Mouse (Mus musculus): ENCODE measurements at regions not wholly inside any gene's neighbourhood (a gene's known extent, or its start where the extent isn't known, plus 50 kb on each side); places are given as distances from the start of the nearest gene placed in this dataset.

DNA sequence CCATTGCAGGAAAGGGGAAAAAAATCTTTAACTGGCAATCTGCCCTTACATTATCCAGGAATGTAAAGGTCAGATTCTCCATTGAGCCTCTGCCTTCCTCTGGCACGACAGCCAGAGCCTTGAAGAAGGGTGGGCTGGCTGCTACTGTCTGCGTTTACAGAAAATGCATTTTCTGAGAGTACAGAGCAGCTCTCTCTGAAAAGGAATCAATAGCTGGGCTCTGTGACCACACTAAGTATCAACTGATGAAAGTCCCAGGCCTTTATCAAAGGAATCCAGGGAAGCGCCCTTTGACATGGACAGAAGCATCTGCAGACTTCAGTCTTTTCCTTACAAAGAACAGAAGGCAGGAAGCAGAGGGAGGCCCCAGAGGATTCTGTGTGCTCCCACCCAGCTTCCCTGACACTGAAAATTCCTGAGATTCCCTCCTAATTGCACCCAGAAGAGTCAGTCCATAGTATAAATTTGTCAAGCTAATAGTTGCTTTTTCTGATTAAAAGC lies 124.2 kb downstream of the Ankrd50 start:
- ATAC-seq, result no peak
- Histone ChIP-seq H3K9me3 (replicated peaks) (no peaks in the 10 kb centered on the region), H3K36me3 (no peaks in the 10 kb centered on the region), H3K27me3 (replicated peaks) (no peaks in the 10 kb centered on the region), H3K9ac (no peak overlapping the region), H3K4me2 (no peak overlapping the region), H3K4me1 (peaks cover 10% of the 10 kb centered on the region), H3K27ac (no peak overlapping the region), H3K4me3 (no peak overlapping the region)
- WGBS (ENCODE audit: insufficient replicate concordance), result 41% methylated on average over 3 of the region's 3 CpGs

DNA sequence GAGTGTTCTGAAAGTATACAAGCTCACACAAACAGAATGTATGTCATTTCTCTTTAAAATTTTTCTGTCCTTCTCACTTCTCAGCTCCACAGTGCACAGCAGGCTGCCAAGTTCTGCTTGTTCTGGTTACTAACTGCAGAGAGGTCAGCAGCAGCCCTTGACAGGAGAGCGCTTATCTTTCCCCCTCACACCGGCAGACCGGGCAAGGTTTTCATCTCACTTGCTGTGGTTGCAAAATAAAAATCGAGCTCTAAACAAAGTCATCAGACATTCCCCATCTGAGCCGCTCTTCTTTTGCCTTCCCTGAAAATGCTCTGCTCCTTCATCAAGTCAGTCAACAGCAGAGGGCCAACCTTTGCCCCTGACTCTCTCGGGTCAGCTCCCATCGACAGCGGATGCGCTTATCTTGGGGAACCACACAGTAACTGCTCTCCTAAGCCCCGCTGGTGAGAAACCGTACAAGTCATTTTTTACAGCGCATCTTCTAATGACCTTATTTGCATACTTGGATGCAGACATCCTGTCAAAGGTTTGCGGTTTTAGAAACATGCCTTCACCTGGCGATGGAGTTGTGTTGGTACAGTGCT lies 126.6 kb downstream of the Ankrd50 start:
- no peak overlapping the region for H3K9ac ChIP-seq
- no peaks in the 10 kb centered on the region for H3K27me3 ChIP-seq (replicated peaks)
- no peak overlapping the region; the same call in 1 of the 2 replicates for H3K27ac ChIP-seq
- no peaks in the 10 kb centered on the region for H3K36me3 ChIP-seq
- peaks cover 10% of the 10 kb centered on the region for H3K4me1 ChIP-seq
- WGBS (ENCODE audit: insufficient replicate concordance), result 4% methylated on average over 14 of the region's 14 CpGs
- peak; percentile 58; the same call in 1 of the 2 replicates for ATAC-seq
- H3K4me2 ChIP-seq, result peak overlapping the region; percentile 43
- no peaks in the 10 kb centered on the region for H3K9me3 ChIP-seq (replicated peaks)
- no peak overlapping the region; the same call in 1 of the 2 replicates for H3K4me3 ChIP-seq

DNA sequence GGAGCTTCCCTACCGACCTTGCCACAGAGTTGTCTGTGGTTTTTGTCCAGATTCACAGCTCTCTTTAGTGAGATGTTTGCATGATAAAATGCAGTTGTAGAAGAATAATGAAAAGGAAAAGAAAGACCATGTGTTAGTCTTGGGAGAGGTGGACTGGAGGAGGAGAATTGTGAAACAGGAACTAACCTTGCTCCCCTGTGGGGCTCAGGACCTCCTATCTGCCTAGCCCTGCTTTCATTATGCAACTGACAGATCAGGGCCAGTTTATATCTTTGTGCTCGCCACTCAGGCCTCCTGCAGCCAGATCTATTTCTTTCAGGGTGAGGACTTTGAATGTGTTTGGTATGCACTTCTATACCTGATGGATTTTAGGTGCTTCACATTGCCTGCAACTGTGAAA lies 140.4 kb downstream of the Ankrd50 start:
- H3K4me3 ChIP-seq, result no peak overlapping the region
- peaks cover 6% of the 10 kb centered on the region; the same call in 1 of the 2 replicates for H3K4me1 ChIP-seq
- no peaks in the 10 kb centered on the region for H3K27me3 ChIP-seq (replicated peaks)
- WGBS (ENCODE audit: insufficient replicate concordance), result 5% methylated on average over 2 of the region's 2 CpGs
- H3K4me2 ChIP-seq, result no peak overlapping the region
- H3K27ac ChIP-seq, result no peak overlapping the region
- ATAC-seq, result no peak
- no peaks in the 10 kb centered on the region for H3K36me3 ChIP-seq
- H3K9ac ChIP-seq, result no peak overlapping the region
- H3K9me3 ChIP-seq (replicated peaks), result no peaks in the 10 kb centered on the region

DNA sequence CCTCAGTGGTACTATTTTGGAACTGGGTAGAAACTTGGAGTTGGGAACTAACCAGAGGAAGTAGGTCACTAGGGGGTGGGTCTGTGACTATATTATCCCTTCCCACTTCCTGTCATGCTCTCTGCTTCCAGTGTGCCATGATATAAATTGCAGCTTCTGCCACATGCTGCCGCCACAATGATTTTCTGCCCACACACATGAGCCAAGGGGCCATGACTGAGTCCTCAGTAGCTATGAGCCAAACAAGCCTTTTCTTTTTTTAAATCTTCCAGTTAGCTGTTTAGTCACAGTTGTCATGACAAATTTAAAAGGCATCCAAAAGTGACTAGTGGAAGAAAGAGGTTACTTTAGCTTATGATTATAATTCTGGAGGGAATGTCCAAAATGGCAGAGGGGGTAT lies 143.0 kb downstream of the Ankrd50 start:
- no peaks in the 10 kb centered on the region for H3K36me3 ChIP-seq
- H3K9ac ChIP-seq, result no peak overlapping the region
- 68% methylated on average over 1 of the region's 1 CpGs for WGBS (ENCODE audit: insufficient replicate concordance)
- H3K4me1 ChIP-seq, result peaks cover 6% of the 10 kb centered on the region; the same call in 1 of the 2 replicates
- no peak overlapping the region for H3K4me3 ChIP-seq
- no peak overlapping the region for H3K27ac ChIP-seq
- no peaks in the 10 kb centered on the region for H3K9me3 ChIP-seq (replicated peaks)
- H3K4me2 ChIP-seq, result no peak overlapping the region
- ATAC-seq, result no peak
- H3K27me3 ChIP-seq (replicated peaks), result no peaks in the 10 kb centered on the region

DNA sequence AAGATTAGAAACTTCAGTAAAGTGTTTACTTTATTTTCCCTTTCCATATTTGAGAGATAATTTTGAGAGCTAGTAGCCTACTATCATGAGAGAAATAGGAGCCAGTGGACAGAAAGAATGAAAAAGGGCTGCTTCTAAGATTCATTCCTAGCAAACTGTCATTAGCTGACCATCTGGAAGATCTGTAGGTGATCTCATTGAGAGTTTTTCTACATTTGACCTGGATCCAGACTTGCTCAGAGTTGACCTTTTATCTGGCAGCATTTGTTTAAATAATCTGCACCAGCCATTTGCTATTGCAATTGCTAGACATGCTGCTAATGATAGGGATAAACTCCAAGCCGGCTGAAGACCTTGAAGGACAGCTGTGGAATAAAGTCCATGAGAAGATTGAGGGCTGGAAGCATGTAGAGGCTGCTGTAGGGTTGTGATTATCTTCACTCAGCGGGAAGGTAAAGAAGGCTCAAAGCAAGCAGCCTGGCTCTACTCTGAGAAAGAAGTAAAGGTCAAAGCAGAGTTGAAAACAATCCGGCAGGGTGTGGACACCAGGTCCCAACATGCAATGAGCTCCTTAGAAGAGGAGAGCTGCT lies 151.2 kb downstream of the Ankrd50 start:
- Histone ChIP-seq H3K4me1 (no peaks in the 10 kb centered on the region), H3K9ac (no peak overlapping the region), H3K36me3 (no peaks in the 10 kb centered on the region), H3K27ac (no peak overlapping the region), H3K27me3 (replicated peaks) (no peaks in the 10 kb centered on the region), H3K4me2 (no peak overlapping the region), H3K4me3 (no peak overlapping the region), H3K9me3 (replicated peaks) (no peaks in the 10 kb centered on the region)
- ATAC-seq, result no peak
- 66% methylated on average over 3 of the region's 3 CpGs for WGBS (ENCODE audit: insufficient replicate concordance)

DNA sequence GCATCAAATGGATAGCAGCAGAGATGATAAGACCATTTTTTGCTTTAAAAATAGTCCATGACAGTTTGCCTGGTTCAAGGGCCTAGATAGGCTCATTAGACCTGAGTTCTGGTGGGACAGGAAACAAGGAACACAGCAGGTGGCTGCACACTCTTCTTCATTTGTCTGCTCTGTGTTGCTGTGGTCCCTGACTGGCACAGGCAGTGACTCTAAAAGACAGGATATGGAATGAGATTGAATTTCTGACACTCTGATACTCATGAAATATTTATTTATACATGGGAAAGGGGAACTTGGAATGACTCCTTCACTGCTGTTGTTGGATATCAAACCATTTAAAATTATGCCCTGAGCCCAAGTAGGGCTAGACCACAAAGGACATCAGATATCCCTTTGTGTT lies 153.5 kb downstream of the Ankrd50 start:
- no peaks in the 10 kb centered on the region for H3K36me3 ChIP-seq

DNA sequence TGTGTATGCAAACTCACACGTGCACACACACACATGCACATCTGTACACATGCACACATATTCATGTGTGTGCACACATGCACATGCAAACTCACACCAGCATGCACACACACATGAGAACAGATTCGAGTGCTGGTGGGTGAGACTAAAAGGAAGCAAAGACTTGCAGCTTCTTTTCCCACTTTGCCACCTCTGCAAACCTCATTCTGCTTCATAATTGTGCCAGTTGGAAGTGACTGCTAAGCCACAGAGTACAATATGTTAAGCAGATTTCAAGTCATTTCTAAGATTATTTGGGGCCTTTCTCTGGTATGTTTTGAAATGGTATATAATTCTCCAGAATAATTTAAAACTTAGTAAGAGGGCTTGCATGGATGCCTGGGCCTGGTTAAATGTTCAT lies 157.4 kb downstream of the Ankrd50 start:
- ATAC-seq, result no peak
- whole genome bisulfite sequencing (ENCODE audit: insufficient replicate concordance), result 46% methylated on average over 2 of the region's 2 CpGs
- H3K27ac ChIP-seq, result no peak overlapping the region

More for the DNA sequence above, 153.5 kb downstream of the Ankrd50 start:
- Histone ChIP-seq H3K4me1 (no peaks in the 10 kb centered on the region), H3K27ac (no peak overlapping the region), H3K4me2 (no peak overlapping the region), H3K9ac (no peak overlapping the region), H3K27me3 (replicated peaks) (no peaks in the 10 kb centered on the region), H3K9me3 (replicated peaks) (no peaks in the 10 kb centered on the region), H3K4me3 (no peak overlapping the region)
- ATAC-seq, result no peak

DNA sequence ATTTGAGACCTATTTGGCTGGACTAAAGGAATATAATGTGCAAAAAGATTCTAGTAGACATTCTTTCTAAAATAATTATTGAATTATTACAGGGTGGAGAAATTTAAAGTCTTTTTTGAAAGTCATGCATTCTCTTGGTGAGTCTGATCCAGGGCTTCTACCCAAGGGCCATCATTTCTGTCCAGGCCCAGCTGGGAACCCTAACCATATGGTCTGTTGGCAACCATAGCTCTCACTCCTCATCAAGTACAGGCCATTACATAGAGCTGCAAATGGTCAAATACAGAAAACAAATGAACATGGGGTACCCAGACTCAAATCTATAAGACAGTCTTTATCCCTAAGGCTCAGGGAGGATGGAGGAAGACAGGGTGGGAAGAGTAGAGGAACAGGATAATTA lies 158.4 kb downstream of the Ankrd50 start:
- H3K4me1 ChIP-seq, result no peaks in the 10 kb centered on the region
- no peak overlapping the region for H3K27ac ChIP-seq
- H3K27me3 ChIP-seq (replicated peaks), result no peaks in the 10 kb centered on the region
- H3K9ac ChIP-seq, result no peak overlapping the region
- H3K4me2 ChIP-seq, result no peak overlapping the region
- no peak overlapping the region for H3K4me3 ChIP-seq
- ATAC-seq, result no peak
- H3K36me3 ChIP-seq, result no peaks in the 10 kb centered on the region
- no peaks in the 10 kb centered on the region for H3K9me3 ChIP-seq (replicated peaks)

More for the DNA sequence above, 157.4 kb downstream of the Ankrd50 start:
- no peak overlapping the region for H3K4me3 ChIP-seq
- no peak overlapping the region for H3K9ac ChIP-seq
- no peaks in the 10 kb centered on the region for H3K4me1 ChIP-seq
- H3K27me3 ChIP-seq (replicated peaks), result no peaks in the 10 kb centered on the region
- no peaks in the 10 kb centered on the region for H3K36me3 ChIP-seq
- no peaks in the 10 kb centered on the region for H3K9me3 ChIP-seq (replicated peaks)
- H3K4me2 ChIP-seq, result no peak overlapping the region

DNA sequence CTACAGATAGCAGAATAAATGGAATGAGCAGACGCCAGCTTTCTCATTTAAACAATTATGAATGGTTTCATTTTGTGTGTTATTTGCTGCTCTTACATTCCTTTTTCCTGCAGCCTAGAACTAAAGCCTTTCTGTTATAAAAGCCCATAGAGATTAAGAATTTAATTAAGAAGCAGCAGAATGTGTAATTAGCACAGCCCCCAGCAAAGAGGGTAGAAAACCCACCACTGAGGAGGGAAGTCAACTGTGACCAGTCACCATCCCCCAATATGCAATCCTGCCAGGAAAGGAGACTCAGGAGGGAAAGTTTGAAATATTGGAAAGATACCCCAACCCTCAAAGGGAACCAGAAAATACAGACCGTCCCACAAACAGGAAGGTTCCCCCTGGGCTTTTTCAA lies 160.0 kb downstream of the Ankrd50 start:
- Histone ChIP-seq H3K4me2 (no peak overlapping the region), H3K4me3 (no peak overlapping the region), H3K27ac (no peak overlapping the region), H3K9me3 (replicated peaks) (no peaks in the 10 kb centered on the region), H3K4me1 (no peaks in the 10 kb centered on the region), H3K9ac (no peak overlapping the region), H3K36me3 (no peaks in the 10 kb centered on the region), H3K27me3 (replicated peaks) (no peaks in the 10 kb centered on the region)
- WGBS (ENCODE audit: insufficient replicate concordance), result 52% methylated on average over 2 of the region's 2 CpGs
- ATAC-seq, result no peak

DNA sequence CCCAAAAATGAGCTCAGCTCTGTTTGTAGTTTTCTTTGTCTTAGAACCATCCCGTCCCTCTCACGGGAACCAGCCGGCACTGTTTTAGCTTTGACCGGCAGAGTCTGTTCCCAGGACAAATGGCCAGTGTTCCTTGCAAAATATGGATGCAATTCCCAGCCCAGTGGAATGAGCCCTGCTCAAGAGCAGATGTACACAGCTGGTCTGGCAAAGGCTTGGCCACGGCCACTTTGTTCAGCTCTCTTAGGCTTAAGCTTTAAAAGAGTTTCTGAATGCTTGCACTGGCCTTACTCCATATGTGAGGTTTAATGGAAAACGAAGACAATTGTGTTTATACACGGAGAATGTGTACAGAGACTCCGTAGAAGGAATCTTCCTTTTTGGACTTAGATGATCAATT lies 162.2 kb downstream of the Ankrd50 start:
- Histone ChIP-seq H3K4me2 (no peak overlapping the region), H3K9me3 (replicated peaks) (no peaks in the 10 kb centered on the region), H3K9ac (no peak overlapping the region), H3K27ac (no peak overlapping the region), H3K4me1 (no peaks in the 10 kb centered on the region), H3K4me3 (no peak overlapping the region), H3K36me3 (no peaks in the 10 kb centered on the region), H3K27me3 (replicated peaks) (no peaks in the 10 kb centered on the region)
- no peak for ATAC-seq
- WGBS (ENCODE audit: insufficient replicate concordance), result 77% methylated on average over 8 of the region's 8 CpGs

DNA sequence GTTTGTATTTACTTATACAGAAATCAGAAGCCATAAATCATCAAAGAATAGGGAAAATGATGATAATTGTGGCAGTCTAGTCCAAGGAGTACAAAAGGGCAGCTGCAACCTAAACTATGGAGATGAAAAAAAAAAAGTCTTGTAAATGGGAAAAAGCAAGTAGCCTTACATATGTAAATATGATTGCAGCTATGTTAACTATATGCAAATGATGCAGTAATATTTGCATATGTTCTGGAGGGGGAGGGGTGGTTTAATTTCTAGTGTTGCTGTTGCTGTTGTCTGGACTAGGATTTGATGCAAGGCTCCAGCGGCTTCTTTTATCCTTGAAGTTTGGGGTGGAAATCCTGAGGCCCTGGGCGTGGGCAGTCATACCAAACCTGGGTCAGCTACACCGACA lies 163.0 kb downstream of the Ankrd50 start:
- no peaks in the 10 kb centered on the region for H3K27me3 ChIP-seq (replicated peaks)
- H3K36me3 ChIP-seq, result no peaks in the 10 kb centered on the region
- ATAC-seq, result no peak
- H3K9me3 ChIP-seq (replicated peaks), result no peaks in the 10 kb centered on the region
- H3K27ac ChIP-seq, result no peak overlapping the region
- 88% methylated on average over 3 of the region's 3 CpGs for WGBS (ENCODE audit: insufficient replicate concordance)
- H3K4me2 ChIP-seq, result no peak overlapping the region
- no peaks in the 10 kb centered on the region for H3K4me1 ChIP-seq
- H3K9ac ChIP-seq, result no peak overlapping the region
- H3K4me3 ChIP-seq, result no peak overlapping the region

DNA sequence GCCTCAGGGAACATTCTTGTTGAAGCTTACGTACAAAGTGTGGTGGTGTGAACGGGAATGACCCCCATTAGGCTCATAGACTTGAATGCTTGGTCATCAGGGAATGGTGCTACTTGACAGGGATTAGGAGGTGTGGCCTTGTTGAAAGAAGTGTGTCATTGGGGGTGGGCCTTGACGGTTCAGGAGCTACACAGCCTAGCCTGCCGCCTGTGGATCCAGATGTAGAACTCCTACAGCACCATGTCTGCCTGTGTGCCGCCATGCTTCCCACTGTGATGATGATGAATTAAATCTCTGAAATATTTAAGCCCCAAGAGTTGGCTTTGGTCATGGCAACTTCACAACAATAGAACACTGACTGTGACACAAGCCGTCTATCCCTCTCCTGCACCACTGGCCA lies 163.6 kb downstream of the Ankrd50 start:
- Histone ChIP-seq H3K4me2 (no peak overlapping the region), H3K4me3 (no peak overlapping the region), H3K27me3 (replicated peaks) (no peaks in the 10 kb centered on the region), H3K36me3 (no peaks in the 10 kb centered on the region), H3K27ac (no peak overlapping the region), H3K9me3 (replicated peaks) (no peaks in the 10 kb centered on the region), H3K4me1 (no peaks in the 10 kb centered on the region), H3K9ac (no peak overlapping the region)
- WGBS (ENCODE audit: insufficient replicate concordance), result 83% methylated on average over 6 of the region's 6 CpGs
- no peak for ATAC-seq

DNA sequence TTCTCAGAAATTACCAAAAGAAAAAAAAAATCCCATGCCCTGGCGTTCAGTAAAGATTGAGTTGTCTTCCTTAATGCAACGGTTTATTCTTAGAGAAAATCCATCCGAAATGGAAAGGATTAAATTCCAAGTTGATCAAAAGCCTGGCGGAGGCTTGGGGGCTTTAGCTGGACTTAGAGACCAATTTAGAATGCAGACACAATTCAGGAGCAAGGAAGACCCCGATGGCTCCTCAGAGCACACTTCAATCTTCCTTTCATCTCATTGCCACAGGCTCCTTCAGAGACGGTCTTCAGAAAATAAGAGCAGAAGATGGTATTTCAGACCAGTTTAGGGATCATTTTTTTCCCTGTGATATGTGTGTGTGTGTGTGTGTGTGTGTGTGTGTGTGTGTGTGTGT lies 171.8 kb downstream of the Ankrd50 start:
- H3K9me3 ChIP-seq (replicated peaks), result no peaks in the 10 kb centered on the region
- no peaks in the 10 kb centered on the region for H3K4me1 ChIP-seq
- H3K27me3 ChIP-seq (replicated peaks), result no peaks in the 10 kb centered on the region
- no peak for ATAC-seq
- H3K9ac ChIP-seq, result no peak overlapping the region
- H3K4me2 ChIP-seq, result no peak overlapping the region
- H3K27ac ChIP-seq, result no peak overlapping the region
- no peak overlapping the region for H3K4me3 ChIP-seq
- no peaks in the 10 kb centered on the region for H3K36me3 ChIP-seq
- 71% methylated on average over 6 of the region's 6 CpGs for WGBS (ENCODE audit: insufficient replicate concordance)

All from liver, embryonic 12.5 days (tissue).